Mouse (Mus musculus) kidney, embryonic 15.5 days (tissue): ENCODE results near the gene Kpna4. TPM values are rescaled to one million over a fixed set of nuclear protein-coding genes. Genes with fewer than 3 reads are reported as not detected.
A peak's percentile ranks its signal among the peaks of the same experiment; 100 is the strongest.

Experiments
- ATAC-seq: fragments of 200-750 bp; cut with Nextera tagmentation; replicated peaks from 2 replicates; pipeline ENCODE4 v1.8.0; 2017; ENCODE audit warnings: moderate TSS enrichment; ENCODE audit not compliant: low FRiP score
- H3K27ac ChIP-seq: fragments of 300-500 bp; sonication (generic); 2 replicates; pipeline ENCODE4 v1.5.1; 2015; ENCODE audit warnings: mild to moderate bottlenecking, inconsistent platforms
- H3K27me3 ChIP-seq: fragments of 300-500 bp; sonication (generic); 2 replicates; pipeline ENCODE4 v1.6.1; 2015; ENCODE audit warnings: inconsistent platforms
- H3K36me3 ChIP-seq: fragments of 300-500 bp; sonication (generic); 2 replicates; pipeline ENCODE4 v1.6.1; 2015; ENCODE audit warnings: inconsistent platforms
- H3K4me1 ChIP-seq: fragments of 300-500 bp; sonication (generic); 2 replicates; pipeline ENCODE4 v1.6.1; 2015; ENCODE audit warnings: inconsistent platforms
- H3K4me2 ChIP-seq: fragments of 300-500 bp; sonication (generic); 2 replicates; pipeline ENCODE4 v1.6.1; 2015; ENCODE audit warnings: moderate library complexity, mild to moderate bottlenecking, inconsistent platforms
- H3K4me3 ChIP-seq: fragments of 300-500 bp; sonication (generic); replicated peaks from 2 replicates; pipeline ENCODE4 v1.5.1; 2015; ENCODE audit warnings: mild to moderate bottlenecking, inconsistent platforms
- H3K9ac ChIP-seq: fragments of 300-500 bp; sonication (generic); 2 replicates; pipeline ENCODE4 v1.6.1; 2015; ENCODE audit warnings: mild to moderate bottlenecking, inconsistent platforms
- H3K9me3 ChIP-seq: fragments of 300-500 bp; sonication (generic); replicated peaks from 2 replicates; pipeline ENCODE4 v1.6.1; 2016; ENCODE audit warnings: inconsistent platforms
- WGBS: fragments of 180-500 bp; shearing (Covaris S2); methylation state at CpG from one replicate; pipeline ENCODE4 v1.1.7; 2015; ENCODE audit warnings: mixed read lengths; 5-methylcytosine and 5-hydroxymethylcytosine counted together
- polyA plus RNA-seq: library from polyadenylated mRNA; unstranded; fragments of >200 nt; fragmentation: Nextera tagmentation; extraction: Ambion mirVana; gene quantifications from 2 replicates; pipeline ENCODE4 v1.2.1, GENCODE M21; 2015

Kpna4 gene
- 31.2 and 36.8 TPM in 2 replicates for polyA plus RNA-seq

GRCm38 (mm10) chr3:69126509-69127345, at the start of gene Kpna4:
TSS of gene Kpna4 (minus strand) at chr3:69127113.
- Histone ChIP-seq H3K27ac (peak within 1 kb of the TSS; percentile 95), H3K4me2 (peak within 1 kb of the TSS; percentile 73), H3K4me3 (peak within 1 kb of the TSS; percentile 99), H3K27me3 (no peaks in the 10 kb centered on the region), H3K9me3 (no peaks in the 10 kb centered on the region), H3K36me3 (no peaks in the 10 kb centered on the region), H3K9ac (peak within 1 kb of the TSS; percentile 94), H3K4me1 (peaks cover 10% of the 10 kb centered on the region)
- under 1% methylated on average over 107 of the region's 107 CpGs for WGBS
- peak; percentile 98 for ATAC-seq

- no peak overlapping the region for H3K27ac ChIP-seq
- no peak for ATAC-seq
- no peaks in the 10 kb centered on the region for H3K36me3 ChIP-seq
- no peak overlapping the region for H3K4me3 ChIP-seq
- no peak overlapping the region for H3K4me2 ChIP-seq
- no peak overlapping the region for H3K9ac ChIP-seq
- no peaks in the 10 kb centered on the region for H3K27me3 ChIP-seq
- H3K9me3 ChIP-seq = no peaks in the 10 kb centered on the region
- WGBS = 28% methylated on average over 1 of the region's 1 CpGs
- H3K4me1 ChIP-seq = no peaks in the 10 kb centered on the region
Observed at GRCm38 (mm10) chr3:69175229-69175628, 48.3 kb upstream of the Kpna4 start.

DNA sequence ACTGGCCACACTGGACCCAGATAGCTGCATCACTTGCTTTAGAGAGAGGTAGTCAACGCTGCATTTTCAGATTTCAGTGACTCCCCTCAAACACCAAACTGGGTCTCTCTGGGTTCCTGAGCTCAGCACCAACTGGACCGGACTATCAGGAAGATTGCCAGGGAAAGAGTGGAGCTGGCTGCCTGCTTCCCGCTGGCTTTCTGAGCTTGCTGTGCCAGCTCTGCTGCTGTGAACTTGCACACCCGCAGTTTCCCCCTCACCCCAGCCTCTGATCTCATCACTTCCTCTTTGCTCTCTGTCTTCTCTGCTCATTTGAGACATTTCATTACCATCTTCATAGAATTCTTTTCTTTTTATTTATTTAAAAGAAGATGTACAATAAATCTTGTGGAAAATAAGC, 44.2 kb upstream of the Kpna4 start:
- H3K27me3 ChIP-seq = no peaks in the 10 kb centered on the region
- H3K4me3 ChIP-seq = no peak overlapping the region
- 73% methylated on average over 4 of the region's 4 CpGs for WGBS
- no peaks in the 10 kb centered on the region for H3K36me3 ChIP-seq
- H3K4me2 ChIP-seq = no peak overlapping the region
- no peak for ATAC-seq
- H3K4me1 ChIP-seq = no peaks in the 10 kb centered on the region
- no peak overlapping the region for H3K9ac ChIP-seq
- no peaks in the 10 kb centered on the region for H3K9me3 ChIP-seq
- no peak overlapping the region for H3K27ac ChIP-seq

GRCm38 (mm10) chr3:69169796-69170195, 42.9 kb upstream of the Kpna4 start:
- Histone ChIP-seq H3K4me3 (no peak overlapping the region), H3K9ac (no peak overlapping the region), H3K9me3 (no peaks in the 10 kb centered on the region), H3K27ac (no peak overlapping the region), H3K4me2 (no peak overlapping the region), H3K36me3 (no peaks in the 10 kb centered on the region), H3K27me3 (no peaks in the 10 kb centered on the region), H3K4me1 (no peaks in the 10 kb centered on the region)
- 82% methylated on average over 5 of the region's 5 CpGs for WGBS
- ATAC-seq = no peak

GRCm38 (mm10) chr3:69168724-69169123, 41.8 kb upstream of the Kpna4 start:
- WGBS = 82% methylated on average over 9 of the region's 9 CpGs
- Histone ChIP-seq H3K27ac (no peak overlapping the region), H3K4me2 (no peak overlapping the region), H3K36me3 (no peaks in the 10 kb centered on the region), H3K9ac (no peak overlapping the region), H3K9me3 (no peaks in the 10 kb centered on the region), H3K4me1 (no peaks in the 10 kb centered on the region), H3K27me3 (no peaks in the 10 kb centered on the region), H3K4me3 (no peak overlapping the region)
- ATAC-seq = no peak

DNA sequence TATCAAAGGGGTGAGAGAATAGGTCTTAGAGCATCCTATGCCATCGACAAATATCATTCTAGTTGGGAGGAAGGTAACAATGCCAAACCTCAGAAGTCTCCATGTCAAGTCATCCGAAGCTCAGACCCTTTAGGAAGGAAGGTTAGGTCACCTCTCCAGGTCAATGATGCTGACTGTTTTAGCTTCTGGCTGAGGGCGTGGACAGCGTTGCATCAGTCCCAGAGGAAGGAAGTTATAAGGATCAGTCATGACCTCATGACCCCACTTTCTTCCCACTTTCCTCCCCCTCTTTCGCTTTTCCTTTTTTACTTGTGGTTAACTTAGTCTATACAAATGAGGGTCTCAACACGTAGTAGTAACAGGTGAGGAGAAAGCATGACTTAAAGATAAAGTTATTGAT, 36.1 kb upstream of the Kpna4 start:
- Histone ChIP-seq H3K9ac (no peak overlapping the region), H3K4me2 (no peak overlapping the region), H3K36me3 (no peaks in the 10 kb centered on the region), H3K9me3 (no peaks in the 10 kb centered on the region), H3K27ac (no peak overlapping the region), H3K4me1 (no peaks in the 10 kb centered on the region), H3K27me3 (no peaks in the 10 kb centered on the region), H3K4me3 (no peak overlapping the region)
- ATAC-seq = no peak
- 64% methylated on average over 6 of the region's 6 CpGs for WGBS

GRCm38 (mm10) chr3:69160429-69160828, 33.5 kb upstream of the Kpna4 start:
- no peaks in the 10 kb centered on the region for H3K36me3 ChIP-seq
- H3K27ac ChIP-seq = no peak overlapping the region
- WGBS = 56% methylated on average over 1 of the region's 1 CpGs
- H3K4me2 ChIP-seq = no peak overlapping the region
- H3K9me3 ChIP-seq = no peaks in the 10 kb centered on the region
- H3K27me3 ChIP-seq = no peaks in the 10 kb centered on the region
- H3K9ac ChIP-seq = no peak overlapping the region
- H3K4me1 ChIP-seq = no peaks in the 10 kb centered on the region
- H3K4me3 ChIP-seq = no peak overlapping the region
- no peak for ATAC-seq

- H3K27ac ChIP-seq = no peak overlapping the region
- no peaks in the 10 kb centered on the region for H3K36me3 ChIP-seq
- H3K4me2 ChIP-seq = no peak overlapping the region
- no peak overlapping the region for H3K9ac ChIP-seq
- 76% methylated on average over 2 of the region's 2 CpGs for WGBS
- H3K9me3 ChIP-seq = no peaks in the 10 kb centered on the region
- no peak overlapping the region for H3K4me3 ChIP-seq
- H3K27me3 ChIP-seq = no peaks in the 10 kb centered on the region
- H3K4me1 ChIP-seq = no peaks in the 10 kb centered on the region
- no peak for ATAC-seq
Observed at GRCm38 (mm10) chr3:69159501-69159900, 32.6 kb upstream of the Kpna4 start.

DNA sequence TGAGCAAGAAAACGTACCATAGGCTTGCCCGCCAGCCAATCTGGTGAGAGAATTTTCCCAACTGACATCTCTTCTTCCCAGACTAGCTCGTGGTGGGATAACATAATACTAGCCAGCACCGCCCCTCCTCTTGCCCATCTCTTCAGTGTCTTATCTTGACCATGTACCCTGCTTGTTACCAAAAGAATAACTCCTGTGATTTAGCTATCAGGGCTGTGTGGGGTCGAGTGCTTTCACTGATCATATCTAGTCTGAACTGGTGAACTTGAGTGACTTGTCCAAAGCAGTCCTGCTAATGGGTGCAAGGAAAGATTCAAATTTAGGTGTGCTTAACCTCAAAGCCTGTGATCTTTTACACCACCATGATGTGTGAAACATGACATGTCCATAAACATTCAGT, 31.0 kb upstream of the Kpna4 start:
- Histone ChIP-seq H3K4me2 (no peak overlapping the region), H3K4me3 (no peak overlapping the region), H3K9ac (no peak overlapping the region), H3K4me1 (no peaks in the 10 kb centered on the region), H3K27me3 (no peaks in the 10 kb centered on the region), H3K9me3 (no peaks in the 10 kb centered on the region), H3K36me3 (no peaks in the 10 kb centered on the region), H3K27ac (no peak overlapping the region)
- 74% methylated on average over 5 of the region's 5 CpGs for WGBS
- no peak for ATAC-seq

DNA sequence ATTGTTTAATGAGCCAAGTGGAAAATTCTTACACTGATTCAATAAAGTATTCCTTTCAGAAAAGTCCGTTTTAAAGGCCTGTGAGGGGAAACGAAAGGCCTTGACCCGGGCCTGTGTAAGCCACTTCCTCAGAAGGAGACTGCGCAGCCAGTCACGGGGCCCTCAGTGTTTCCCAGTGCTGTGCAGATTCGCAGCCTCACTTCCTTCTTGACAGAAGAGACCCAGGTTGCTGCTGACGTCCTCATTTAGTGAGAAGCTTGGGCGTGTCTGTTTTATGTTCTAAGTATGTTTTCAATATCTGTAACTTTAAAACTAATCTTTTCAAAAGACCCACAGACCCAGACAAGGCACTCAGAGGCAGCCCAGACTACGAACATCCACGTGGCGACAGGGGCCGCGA, 29.6 kb upstream of the Kpna4 start:
- 73% methylated on average over 13 of the region's 13 CpGs for WGBS

DNA sequence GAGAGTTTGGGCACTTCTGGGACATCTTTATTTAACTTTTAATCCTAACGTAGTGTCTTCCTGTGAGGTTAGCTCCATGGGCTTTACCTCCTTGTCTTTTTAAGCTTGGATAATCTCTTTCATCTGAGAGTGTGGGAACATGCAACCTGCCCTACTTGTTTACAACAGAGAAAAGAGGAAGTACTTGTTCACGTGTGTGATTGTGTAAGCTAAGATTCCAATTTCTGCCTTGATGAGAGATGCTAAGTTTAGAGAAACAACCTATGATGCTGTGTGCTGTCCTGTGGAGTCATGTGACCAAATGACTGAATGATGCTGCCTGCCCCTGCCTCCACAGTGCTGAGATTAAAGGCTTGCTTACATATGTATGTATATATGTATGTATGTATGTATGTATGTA, 27.8 kb upstream of the Kpna4 start:
- Histone ChIP-seq H3K9ac (no peak overlapping the region), H3K4me2 (no peak overlapping the region), H3K4me3 (no peak overlapping the region), H3K9me3 (no peaks in the 10 kb centered on the region), H3K27ac (no peak overlapping the region), H3K27me3 (no peaks in the 10 kb centered on the region), H3K4me1 (no peaks in the 10 kb centered on the region), H3K36me3 (no peaks in the 10 kb centered on the region)
- WGBS = 73% methylated on average over 2 of the region's 2 CpGs
- ATAC-seq = no peak

More for the DNA sequence above, 29.6 kb upstream of the Kpna4 start:
- no peaks in the 10 kb centered on the region for H3K36me3 ChIP-seq
- no peak overlapping the region for H3K4me2 ChIP-seq
- no peak overlapping the region for H3K4me3 ChIP-seq
- H3K9me3 ChIP-seq = no peaks in the 10 kb centered on the region
- no peak overlapping the region for H3K27ac ChIP-seq
- H3K27me3 ChIP-seq = no peaks in the 10 kb centered on the region
- no peaks in the 10 kb centered on the region for H3K4me1 ChIP-seq
- ATAC-seq = no peak
- no peak overlapping the region for H3K9ac ChIP-seq

GRCm38 (mm10) chr3:69150921-69151320, 24.0 kb upstream of the Kpna4 start:
- no peak for ATAC-seq
- 90% methylated on average over 3 of the region's 3 CpGs for WGBS
- H3K9me3 ChIP-seq = no peaks in the 10 kb centered on the region

More at GRCm38 (mm10) chr3:69150921-69151320, 24.0 kb upstream of the Kpna4 start:
- Histone ChIP-seq H3K9ac (no peak overlapping the region), H3K4me2 (no peak overlapping the region), H3K4me1 (no peaks in the 10 kb centered on the region), H3K27me3 (no peaks in the 10 kb centered on the region), H3K4me3 (no peak overlapping the region), H3K27ac (no peak overlapping the region), H3K36me3 (no peaks in the 10 kb centered on the region)
